Mouse (Mus musculus) spleen, adult 2 months (tissue): ENCODE measurements around the gene 1700019D03Rik. TPM values are rescaled to one million over a fixed set of nuclear protein-coding genes. Genes with fewer than 3 reads are reported as not detected.
"Not testable (repeated sequence)": the region's sequence is repeated elsewhere in the genome, so short reads cannot be mapped to it uniquely, and the experiment has no call there.

ENCODE experiments used
- DNase-seq, 2 experiments: peaks; one replicate each; pipeline versions ENCODE4 v3.0.0 to v3.0.0-alpha.2; 2012 to 2021; ENCODE audit warnings: low spot score in 2 of 2, low read depth in 1 of 2
- H3K27ac ChIP-seq: fragments of 200-500 bp; 2 replicates; pipeline ENCODE4 v1.5.1; 2012; ENCODE audit warnings: low read length, inconsistent platforms; ENCODE audit not compliant: insufficient read depth
- H3K27me3 ChIP-seq: fragments of 200-500 bp; 2 replicates; pipeline ENCODE4 v1.6.1; 2012; ENCODE audit warnings: mild to moderate bottlenecking, moderate library complexity, low read length, inconsistent platforms; ENCODE audit not compliant: control insufficient read depth, insufficient read depth
- H3K36me3 ChIP-seq: fragments of 200-500 bp; 2 replicates; pipeline ENCODE4 v1.6.1; 2012; ENCODE audit warnings: mild to moderate bottlenecking, low read length, inconsistent platforms; ENCODE audit not compliant: control insufficient read depth, insufficient read depth
- H3K4me1 ChIP-seq: fragments of 200-500 bp; 2 replicates; pipeline ENCODE4 v1.6.1; 2011; ENCODE audit warnings: inconsistent platforms; ENCODE audit not compliant: control insufficient read depth, insufficient read depth, insufficient read length
- H3K4me3 ChIP-seq: fragments of 200-500 bp; 2 replicates; pipeline ENCODE4 v1.5.1; 2011; ENCODE audit warnings: mild to moderate bottlenecking, inconsistent platforms; ENCODE audit not compliant: insufficient read depth, insufficient read length; ENCODE audit errors: extremely low read depth
- CTCF ChIP-seq: fragments of 200-500 bp; IDR thresholded peaks from 2 replicates; pipeline ENCODE4 v1.5.1; 2011; ENCODE audit warnings: mild to moderate bottlenecking, inconsistent platforms; ENCODE audit not compliant: insufficient read depth, insufficient read length, insufficient replicate concordance; ENCODE audit errors: extremely low read depth
- POLR2A ChIP-seq: fragments of 200-500 bp; IDR thresholded peaks from 2 replicates; pipeline ENCODE4 v1.6.1; 2011; ENCODE audit warnings: low read depth, low read length, inconsistent platforms
- WGBS: fragments of 180-500 bp; shearing (Covaris S2); methylation state at CpG from one replicate; pipeline ENCODE4 v1.1.7; 2018; 5-methylcytosine and 5-hydroxymethylcytosine counted together
- polyA plus RNA-seq: library from polyadenylated mRNA; depleted of rRNA; stranded (reverse); fragments of >200 nt; gene quantifications from 2 replicates; pipeline ENCODE4 v1.2.3, GENCODE M21; 2012

Gene 1700019D03Rik
- polyA plus RNA-seq, 1 experiment = 0.51 TPM

DNA sequence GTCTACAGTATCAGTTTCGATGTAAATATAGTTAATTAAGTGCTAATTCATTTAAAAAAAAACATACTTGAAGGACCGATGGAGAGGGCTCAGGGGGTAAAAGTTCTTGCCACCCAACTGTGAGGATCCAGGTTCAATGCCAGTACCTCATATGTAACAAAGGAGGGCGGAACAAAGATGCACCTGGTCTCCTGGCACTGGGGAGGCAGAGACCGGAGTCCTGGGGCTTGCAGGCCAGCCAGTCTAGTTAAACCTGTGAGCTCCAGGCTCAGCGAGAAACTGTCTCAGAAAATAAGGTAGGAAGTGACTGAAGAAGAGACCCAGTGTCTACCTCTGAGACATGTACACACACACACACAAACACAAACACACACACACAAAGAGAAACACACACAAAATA, 72.1 kb downstream of the 1700019D03Rik start:
- 88% methylated on average over 5 of the region's 5 CpGs for WGBS
- Histone ChIP-seq H3K4me3 (no peak overlapping the region), H3K27ac (no peak overlapping the region), H3K27me3 (peaks cover 2% of the 10 kb centered on the region; the same call in 1 of the 2 replicates), H3K36me3 (no peaks in the 10 kb centered on the region), H3K4me1 (peaks cover 5% of the 10 kb centered on the region; the same call in 1 of the 2 replicates)
- no peak for TF ChIP-seq POLR2A
- no peak for TF ChIP-seq CTCF
- no peak for DNase-seq

DNA sequence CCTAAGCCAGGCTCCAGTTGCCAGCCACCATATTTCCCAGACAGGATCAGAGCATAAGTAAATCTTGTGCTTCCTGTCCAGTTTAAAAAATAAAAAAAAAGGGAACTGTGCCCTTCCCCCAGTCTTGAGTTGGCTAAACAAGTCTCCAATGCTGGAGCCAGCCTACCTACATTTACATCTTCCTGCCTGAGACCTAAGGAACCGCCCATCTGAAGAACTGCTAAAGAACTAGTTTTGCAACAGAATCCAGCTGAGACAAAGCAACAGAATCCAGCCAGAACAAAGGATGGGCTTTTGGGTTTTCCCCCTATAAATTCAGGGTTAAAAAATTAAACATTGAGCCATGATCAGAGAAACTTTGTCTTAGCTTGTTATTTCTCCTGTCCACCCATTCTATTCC, 81.0 kb downstream of the 1700019D03Rik start:
- H3K27ac ChIP-seq = no peak overlapping the region

DNA sequence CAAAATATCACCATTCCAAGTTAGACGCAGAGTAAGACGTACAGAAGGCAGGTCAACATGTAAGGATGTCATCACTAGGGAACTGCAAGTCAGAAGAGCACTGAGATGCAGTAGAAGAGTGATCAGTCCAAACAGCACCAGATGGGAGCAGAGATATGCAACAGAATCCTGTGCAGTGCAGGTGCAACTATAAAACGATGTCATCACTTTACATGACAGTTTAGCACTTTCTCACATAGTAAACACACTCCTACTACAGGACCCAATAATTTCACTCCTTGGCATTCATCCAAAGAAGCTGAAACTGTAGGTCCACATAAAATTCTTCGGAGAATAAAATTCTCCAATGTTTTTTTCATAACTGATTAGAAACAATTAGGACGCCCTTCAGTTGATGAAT, 85.5 kb downstream of the 1700019D03Rik start:
- no peaks in the 10 kb centered on the region for H3K4me1 ChIP-seq
- TF ChIP-seq CTCF (no peak), POLR2A (no peak)
- no peak overlapping the region for H3K27ac ChIP-seq
- H3K4me3 ChIP-seq = no peak overlapping the region
- 86% methylated on average over 5 of the region's 5 CpGs for WGBS
- no peaks in the 10 kb centered on the region for H3K36me3 ChIP-seq
- no peak for DNase-seq
- no peaks in the 10 kb centered on the region for H3K27me3 ChIP-seq

More for the DNA sequence above, 81.0 kb downstream of the 1700019D03Rik start:
- no peak for TF ChIP-seq CTCF
- TF ChIP-seq POLR2A = no peak
- no peaks in the 10 kb centered on the region for H3K36me3 ChIP-seq
- H3K4me3 ChIP-seq = no peak overlapping the region
- 89% methylated on average over 1 of the region's 1 CpGs for WGBS
- H3K4me1 ChIP-seq = no peaks in the 10 kb centered on the region
- no peaks in the 10 kb centered on the region for H3K27me3 ChIP-seq
- no peak for DNase-seq

DNA sequence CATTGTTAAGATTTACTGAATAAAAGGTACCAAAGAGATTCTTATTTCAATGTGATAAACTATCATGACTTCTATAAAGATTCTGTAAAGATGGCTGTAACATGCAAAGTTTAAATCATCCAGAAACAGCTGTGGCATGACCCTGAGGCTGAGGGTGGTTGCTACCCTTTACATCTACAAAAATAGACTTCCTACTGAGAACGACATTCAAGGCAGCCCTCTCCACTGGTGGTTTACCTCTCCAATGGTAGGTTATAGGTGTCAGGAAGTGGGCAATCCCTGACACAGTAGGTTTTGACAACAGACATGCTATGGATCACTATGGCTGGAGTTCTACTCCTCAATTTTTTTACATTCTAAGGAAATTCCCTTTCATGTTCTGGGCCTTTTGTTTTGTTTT, 95.5 kb downstream of the 1700019D03Rik start:
- not testable (repeated sequence) for H3K27ac ChIP-seq, H3K36me3 ChIP-seq, H3K27me3 ChIP-seq, H3K4me3 ChIP-seq, H3K4me1 ChIP-seq, DNase-seq
- WGBS = 13% methylated on average over 1 of the region's 1 CpGs

DNA sequence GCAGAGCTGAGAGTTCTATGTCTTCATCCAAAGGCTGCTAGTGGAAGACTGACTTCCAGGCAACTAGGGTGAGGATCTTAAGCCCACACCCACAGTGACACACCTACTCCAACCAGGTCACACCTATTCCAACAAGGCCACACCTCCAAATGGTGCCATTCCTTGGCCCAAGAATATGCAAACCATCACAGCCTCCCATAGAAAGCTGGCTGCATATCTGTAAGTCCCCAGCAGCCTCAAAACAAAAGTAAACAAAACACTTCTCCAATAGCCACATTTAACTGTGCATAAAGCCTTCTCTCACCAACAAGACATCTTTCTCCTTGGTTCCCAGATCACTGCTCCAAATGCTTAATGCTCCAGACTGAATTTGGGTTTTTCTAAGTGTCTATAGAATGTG, 101.1 kb downstream of the 1700019D03Rik start:
- DNase-seq, H3K4me3 ChIP-seq, H3K36me3 ChIP-seq: not testable (repeated sequence)

DNA sequence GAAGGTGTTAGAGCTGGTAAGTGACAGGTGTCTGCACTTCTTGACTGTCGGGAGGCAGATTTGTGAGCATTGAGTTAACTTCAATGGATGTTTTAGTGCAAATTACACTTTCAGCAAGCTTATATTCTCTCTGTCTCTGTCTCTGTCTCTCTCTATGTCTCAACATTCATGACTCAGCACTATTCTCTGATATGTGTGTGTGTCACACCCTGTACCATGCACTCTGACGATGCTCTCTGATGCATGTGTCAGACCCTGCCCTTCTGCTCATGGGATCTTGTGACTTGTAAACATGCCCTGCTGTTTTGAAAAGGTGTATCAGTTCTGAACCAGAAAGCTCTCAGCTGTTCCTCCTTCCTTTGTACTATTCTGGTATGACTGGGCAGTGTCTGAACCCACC, 103.3 kb downstream of the 1700019D03Rik start:
- DNase-seq = no peak
- 91% methylated on average over 2 of the region's 2 CpGs for WGBS
- TF ChIP-seq POLR2A (no peak), CTCF (no peak)
- no peaks in the 10 kb centered on the region for H3K4me1 ChIP-seq
- 0 out of 2 replicates have a peak, but pooled peaks cover 3% of the 10 kb centered on the region for H3K36me3 ChIP-seq
- no peak overlapping the region for H3K4me3 ChIP-seq
- H3K27ac ChIP-seq = no peak overlapping the region
- H3K27me3 ChIP-seq = no peaks in the 10 kb centered on the region

More for the DNA sequence above, 101.1 kb downstream of the 1700019D03Rik start:
- H3K27ac ChIP-seq, H3K27me3 ChIP-seq, H3K4me1 ChIP-seq: not testable (repeated sequence)

DNA sequence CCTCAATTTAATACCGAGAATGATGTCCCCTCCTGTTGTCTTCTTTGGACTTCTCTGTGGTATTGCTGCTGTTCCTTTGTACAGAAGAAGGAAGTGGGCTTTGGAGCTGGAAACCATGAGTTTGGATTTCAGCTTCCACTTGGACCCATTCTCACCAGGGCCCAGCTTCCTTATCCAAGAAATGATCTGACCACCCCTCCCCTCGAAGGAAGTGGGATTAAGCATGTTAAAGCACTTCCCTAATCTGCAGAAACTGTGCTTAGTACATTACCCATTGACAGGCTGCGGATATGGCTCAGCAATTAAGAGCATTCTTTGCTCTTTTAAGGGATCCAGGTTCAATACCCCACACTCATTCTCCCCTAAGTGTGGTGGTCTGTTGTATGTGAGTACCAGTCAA, 110.2 kb downstream of the 1700019D03Rik start:
- no peak overlapping the region for H3K4me3 ChIP-seq
- H3K4me1 ChIP-seq = no peaks in the 10 kb centered on the region
- no peak for DNase-seq
- no peak for TF ChIP-seq CTCF
- TF ChIP-seq POLR2A = no peak
- H3K27me3 ChIP-seq = no peaks in the 10 kb centered on the region
- peaks cover 2% of the 10 kb centered on the region; the same call in 1 of the 2 replicates for H3K36me3 ChIP-seq
- WGBS = 80% methylated on average over 3 of the region's 3 CpGs
- no peak overlapping the region for H3K27ac ChIP-seq
